Mouse (Mus musculus) liver, adult 2 months (tissue): ENCODE data around the gene Rbms2. TPM values are rescaled to one million over a fixed set of nuclear protein-coding genes. Genes with fewer than 3 reads are reported as not detected.

Experiments
- DNase-seq: peaks from one replicate; pipeline ENCODE4 v3.0.0-alpha.2; 2011; ENCODE audit warnings: low read depth, low spot score; ENCODE audit errors: extremely low read depth
- H3K27ac ChIP-seq: fragments of 200-500 bp; replicated peaks from 2 replicates; pipeline ENCODE4 v1.5.1; 2012; ENCODE audit warnings: low read depth, mild to moderate bottlenecking, control low read depth, inconsistent platforms, low read length; ENCODE audit not compliant: insufficient read depth
- H3K27me3 ChIP-seq: fragments of 200-500 bp; 2 replicates; pipeline ENCODE4 v1.6.1; 2012; ENCODE audit warnings: mild to moderate bottlenecking, moderate library complexity, low read length, inconsistent platforms; ENCODE audit not compliant: control insufficient read depth, insufficient read depth
- H3K36me3 ChIP-seq: fragments of 200-500 bp; 2 replicates; pipeline ENCODE4 v1.6.1; 2012; ENCODE audit warnings: low read length, inconsistent platforms; ENCODE audit not compliant: control insufficient read depth, insufficient read depth
- H3K4me1 ChIP-seq: fragments of 200-500 bp; 2 replicates; pipeline ENCODE4 v1.6.1; 2011; ENCODE audit warnings: low read length; ENCODE audit not compliant: control insufficient read depth, insufficient read depth
- H3K4me3 ChIP-seq: fragments of 200-500 bp; 2 replicates; pipeline ENCODE4 v1.5.1; 2011; ENCODE audit warnings: low read depth, mild to moderate bottlenecking, control low read depth, low read length, moderate library complexity; ENCODE audit not compliant: insufficient read depth
- H3K79me2 ChIP-seq: fragments of 200-500 bp; 2 replicates; pipeline ENCODE4 v1.6.1; 2012; ENCODE audit warnings: inconsistent platforms, mild to moderate bottlenecking, low read length, moderate library complexity; ENCODE audit not compliant: control insufficient read depth, insufficient read depth
- H3K9ac ChIP-seq: fragments of 200-500 bp; 2 replicates; pipeline ENCODE4 v1.6.1; 2012; ENCODE audit warnings: low read depth, mild to moderate bottlenecking, control low read depth, inconsistent platforms, low read length
- CTCF ChIP-seq: fragments of 200-500 bp; IDR thresholded peaks from 2 replicates; pipeline ENCODE4 v1.5.1; 2011; ENCODE audit warnings: low read depth, low read length, control low read depth
- POLR2A ChIP-seq: fragments of 200-500 bp; IDR thresholded peaks from 2 replicates; pipeline ENCODE4 v1.6.1; 2011; ENCODE audit warnings: low read length, control low read depth; ENCODE audit not compliant: insufficient read depth; ENCODE audit errors: extremely low read depth
- WGBS: fragments of 180-500 bp; shearing (Covaris S2); methylation state at CpG from one replicate; pipeline ENCODE4 v1.1.7; 2018; 5-methylcytosine and 5-hydroxymethylcytosine counted together
- polyA plus RNA-seq: library from polyadenylated mRNA; depleted of rRNA; stranded (reverse); fragments of >200 nt; gene quantifications from 2 replicates; pipeline ENCODE4 v1.2.3, GENCODE M21; 2012
- total RNA-seq: library from RNA; depleted of rRNA; stranded (reverse); fragments of >200 nt; gene quantifications from 2 replicates; pipeline ENCODE4 v1.2.3, GENCODE M21; 2014

Rbms2 gene
- total and polyA plus RNA-seq, 2 experiments, result 8.0 to 23.2 TPM

- TF ChIP-seq POLR2A (no peak), CTCF (peak; percentile 40)
- Histone ChIP-seq H3K36me3 (peaks cover 2% of the 10 kb centered on the region; the same call in 1 of the 2 replicates), H3K9ac (no peak overlapping the region), H3K27me3 (no peaks in the 10 kb centered on the region), H3K4me3 (no peak overlapping the region), H3K79me2 (no peaks in the 10 kb centered on the region), H3K27ac (no peak overlapping the region), H3K4me1 (no peaks in the 10 kb centered on the region; the same call in 1 of the 2 replicates)
- peak; percentile 59 for DNase-seq
- WGBS, result 65% methylated on average over 12 of the region's 12 CpGs
Observed at GRCm38 (mm10) chr10:128140236-128140952, 39.7 kb downstream of the Rbms2 start.

- Histone ChIP-seq H3K4me3 (no peak overlapping the region), H3K9ac (no peak overlapping the region), H3K4me1 (no peaks in the 10 kb centered on the region; the same call in 1 of the 2 replicates), H3K36me3 (peaks cover 3% of the 10 kb centered on the region; the same call in 1 of the 2 replicates), H3K27me3 (no peaks in the 10 kb centered on the region), H3K27ac (no peak overlapping the region), H3K79me2 (no peaks in the 10 kb centered on the region)
- DNase-seq, result no peak
- 90% methylated on average over 6 of the region's 6 CpGs for WGBS
- TF ChIP-seq CTCF (no peak), POLR2A (no peak)
Observed at GRCm38 (mm10) chr10:128135374-128135773, 44.7 kb downstream of the Rbms2 start.

DNA sequence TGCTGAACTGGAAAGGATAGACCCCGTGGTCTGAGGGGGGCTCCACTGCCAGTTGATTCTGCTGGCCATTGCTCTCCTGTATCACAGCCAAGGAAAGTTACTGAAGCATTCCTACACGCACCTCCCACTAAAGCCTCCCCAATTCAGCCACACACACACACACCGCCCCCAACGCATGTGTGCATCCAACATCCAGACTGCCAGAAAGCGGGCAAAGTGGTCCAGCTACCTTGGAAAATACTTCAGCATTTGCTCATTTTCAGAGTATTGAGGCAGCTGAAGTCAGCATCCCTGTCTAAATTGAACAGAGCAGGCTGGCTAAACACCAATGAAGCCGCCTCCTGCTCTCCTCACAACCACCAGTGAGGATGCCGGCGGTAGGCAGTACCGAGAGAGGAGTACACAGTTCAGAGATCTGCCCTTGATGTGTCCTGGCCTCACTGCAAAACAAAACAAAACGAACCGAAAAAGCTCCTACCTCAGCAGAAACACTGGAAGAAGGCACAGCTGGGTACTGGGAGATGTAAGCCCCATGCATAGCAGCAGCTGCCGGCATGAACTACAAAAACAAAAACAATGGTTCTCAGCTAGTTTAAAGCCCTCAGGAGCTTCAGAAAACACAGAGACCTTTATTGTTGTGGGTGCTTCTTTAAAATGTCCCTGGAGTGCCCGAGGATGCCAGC lies 46.3 kb downstream of the Rbms2 start:
- Histone ChIP-seq H3K79me2 (no peaks in the 10 kb centered on the region), H3K4me3 (no peak overlapping the region), H3K36me3 (peaks cover 7% of the 10 kb centered on the region), H3K4me1 (no peaks in the 10 kb centered on the region; the same call in 1 of the 2 replicates), H3K9ac (no peak overlapping the region), H3K27me3 (no peaks in the 10 kb centered on the region), H3K27ac (no peak overlapping the region)
- TF ChIP-seq CTCF (no peak), POLR2A (no peak)
- DNase-seq, result no peak
- 67% methylated on average over 13 of the region's 13 CpGs for WGBS

DNA sequence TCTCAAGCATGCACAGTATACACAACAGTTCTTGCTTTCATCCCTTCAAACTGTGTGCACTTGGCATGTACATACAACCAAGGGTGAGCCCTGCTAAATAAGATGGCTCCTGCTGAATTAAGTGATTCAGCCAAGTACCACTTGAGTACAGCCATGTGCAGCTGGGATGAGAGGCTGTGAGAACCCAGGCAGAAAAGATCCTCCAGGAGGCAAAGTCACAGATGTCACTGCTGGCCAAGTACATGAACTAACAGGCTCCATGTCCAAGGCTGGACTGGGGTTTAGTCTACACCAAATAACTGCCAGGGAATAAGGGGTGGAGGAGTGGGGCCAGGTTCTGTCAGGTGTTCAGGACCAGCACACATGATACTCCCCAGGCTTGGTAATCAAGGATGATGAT lies 48.3 kb downstream of the Rbms2 start:
- H3K36me3 ChIP-seq, result peaks cover 12% of the 10 kb centered on the region
- H3K4me3 ChIP-seq, result no peak overlapping the region
- no peaks in the 10 kb centered on the region for H3K79me2 ChIP-seq
- H3K27me3 ChIP-seq, result no peaks in the 10 kb centered on the region
- no peak overlapping the region for H3K9ac ChIP-seq
- DNase-seq, result no peak
- H3K27ac ChIP-seq, result no peak overlapping the region
- no peaks in the 10 kb centered on the region; the same call in 1 of the 2 replicates for H3K4me1 ChIP-seq
- no peak for TF ChIP-seq POLR2A
- no peak for TF ChIP-seq CTCF

- peak; percentile 26 for DNase-seq
- Histone ChIP-seq H3K4me3 (no peak overlapping the region), H3K36me3 (peaks cover 16% of the 10 kb centered on the region), H3K9ac (no peak overlapping the region), H3K27me3 (no peaks in the 10 kb centered on the region), H3K4me1 (no peaks in the 10 kb centered on the region; the same call in 1 of the 2 replicates), H3K79me2 (no peaks in the 10 kb centered on the region), H3K27ac (no peak overlapping the region)
- 46% methylated on average over 3 of the region's 3 CpGs for WGBS
- TF ChIP-seq CTCF (no peak), POLR2A (no peak)
Observed at GRCm38 (mm10) chr10:128131297-128131696, 48.8 kb downstream of the Rbms2 start.

DNA sequence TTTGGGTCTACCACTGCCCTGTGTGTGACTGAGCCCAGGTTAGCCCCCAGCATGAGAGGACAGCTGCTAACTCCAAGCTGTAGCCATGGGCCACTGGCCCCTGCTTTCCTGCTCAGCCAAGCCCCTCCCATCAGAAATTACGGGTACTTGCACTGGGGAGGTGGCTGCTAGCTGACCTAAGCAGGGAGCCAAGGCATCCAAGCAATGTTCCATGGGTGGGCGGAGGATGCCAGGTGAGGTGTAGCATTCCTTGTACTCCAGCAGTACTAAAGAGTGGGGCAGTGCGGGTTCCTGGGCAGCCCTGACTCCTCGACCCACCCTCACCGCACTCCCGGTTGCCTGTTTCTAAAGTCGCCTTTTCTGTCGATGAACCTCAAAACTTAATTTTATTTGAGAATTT lies 52.0 kb downstream of the Rbms2 start:
- 87% methylated on average over 8 of the region's 8 CpGs for WGBS
- Histone ChIP-seq H3K27ac (no peak overlapping the region), H3K9ac (no peak overlapping the region), H3K4me1 (no peaks in the 10 kb centered on the region; the same call in 1 of the 2 replicates), H3K4me3 (no peak overlapping the region), H3K36me3 (peaks cover 43% of the 10 kb centered on the region), H3K27me3 (no peaks in the 10 kb centered on the region), H3K79me2 (no peaks in the 10 kb centered on the region)
- TF ChIP-seq CTCF (no peak), POLR2A (no peak)
- no peak for DNase-seq
